Comparison of ENCODE assay signal across 9 mouse cellular contexts in genomic region chr7:25156158-25156648, GRCm38 (mm10). TPM values are rescaled to one million over a fixed set of nuclear protein-coding genes. Genes with fewer than 3 reads are reported as not detected.
DNase-seq lines count a peak whose midpoint lies in the region; ATAC-seq and TF ChIP-seq lines count a peak whose summit lies in the region.
"Had no signal": no experiment of that assay in that cellular context is flagged by ENCODE, and none has a peak within 500 bp of the region (broad histone marks: within the 10 kb centered on the region; RNA-seq: fewer than 3 reads in every experiment).

No protein-coding gene starts in this region.

- ATAC-seq in lung, embryonic 15.5 days (ENCODE audit: borderline replicate concordance, extremely low read depth, low FRiP score, low TSS enrichment), result peak; percentile 7; the same call in 1 of the 2 replicates
- peak; percentile 12; the same call in 1 of the 2 replicates for ATAC-seq in common myeloid progenitor, adult 5-6 weeks (replicated peaks; ENCODE audit: low read depth, poor library complexity, severe bottlenecking)
- ATAC-seq in hindbrain, embryonic 16.5 days, result no peak
- no peak for ATAC-seq in midbrain, embryonic 13.5 days

- WGBS in lung, embryonic 15.5 days, result 15% methylated on average over 14 of the region's 14 CpGs
- 22% methylated on average over 14 of the region's 14 CpGs for WGBS in lung, adult 2 months
- WGBS in hindbrain, embryonic 16.5 days, result 42% methylated on average over 14 of the region's 14 CpGs
- 33% methylated on average over 14 of the region's 14 CpGs for WGBS in midbrain, embryonic 13.5 days

- H3K4me3 ChIP-seq in lung, embryonic 15.5 days, result no peak overlapping the region
- no peak overlapping the region for H3K4me3 ChIP-seq in lung, adult 2 months (replicated peaks; ENCODE audit: extremely low read depth, low read depth, low read length)
- no peak overlapping the region for H3K4me3 ChIP-seq in hindbrain, embryonic 16.5 days (ENCODE audit: low read length)
- peak overlapping the region; percentile 8; the same call in 1 of the 2 replicates for H3K4me3 ChIP-seq in midbrain, embryonic 13.5 days (replicated peaks)

- H3K27ac ChIP-seq in lung, embryonic 15.5 days, result no peak overlapping the region
- no peak overlapping the region for H3K27ac ChIP-seq in hindbrain, embryonic 16.5 days (ENCODE audit: low read depth, low read length)
- H3K27ac ChIP-seq in midbrain, embryonic 13.5 days, result peak overlapping the region; percentile 96; the same call in 1 of the 2 replicates

- TF ChIP-seq CTCF in lung, adult 2 months (IDR thresholded peaks at IDR 0.05; ENCODE audit: insufficient read depth, low read length), result no peak

- no peak for DNase-seq in lung, adult 2 months
- no peak for DNase-seq in right cerebral cortex, postnatal 10 days (ENCODE audit: low spot score in 2 of 2)
- DNase-seq in left cerebral cortex, adult 11 months (ENCODE audit: low spot score), result no peak
- no peak for DNase-seq in layer of hippocampus, postnatal 14 days (ENCODE audit: low spot score in 2 of 2)
- DNase-seq: kidney, adult 18-20 months had no signal

- H3K4me1 ChIP-seq in lung, embryonic 15.5 days, result peaks cover 20% of the 10 kb centered on the region; the same call in 1 of the 2 replicates
- H3K4me1 ChIP-seq in lung, adult 2 months (ENCODE audit: control insufficient read depth, insufficient read depth, low read length), result no peaks in the 10 kb centered on the region
- peaks cover 41% of the 10 kb centered on the region for H3K4me1 ChIP-seq in hindbrain, embryonic 16.5 days (ENCODE audit: control insufficient read depth, insufficient read depth, low read depth, low read length)
- peaks cover 54% of the 10 kb centered on the region for H3K4me1 ChIP-seq in midbrain, embryonic 13.5 days (replicated peaks)

- no peak overlapping the region for H3K4me2 ChIP-seq in lung, embryonic 15.5 days
- 0 out of 2 replicates have a peak overlapping the region, but pooled peaks have one; percentile 22 for H3K4me2 ChIP-seq in hindbrain, embryonic 16.5 days (ENCODE audit: low read length)
- peak overlapping the region; percentile 48 for H3K4me2 ChIP-seq in midbrain, embryonic 13.5 days (replicated peaks)

- H3K9me3 ChIP-seq in lung, embryonic 15.5 days, result no peaks in the 10 kb centered on the region
- no peaks in the 10 kb centered on the region for H3K9me3 ChIP-seq in hindbrain, embryonic 16.5 days (ENCODE audit: control insufficient read depth, low read length)
- no peaks in the 10 kb centered on the region for H3K9me3 ChIP-seq in midbrain, embryonic 13.5 days

- peaks cover 29% of the 10 kb centered on the region for H3K27me3 ChIP-seq in lung, embryonic 15.5 days
- no peaks in the 10 kb centered on the region for H3K27me3 ChIP-seq in hindbrain, embryonic 16.5 days (replicated peaks; ENCODE audit: control insufficient read depth, insufficient read depth, low read length)
- 0 out of 2 replicates have a peak, but pooled peaks cover 3% of the 10 kb centered on the region for H3K27me3 ChIP-seq in midbrain, embryonic 13.5 days

- H3K9ac ChIP-seq in lung, embryonic 15.5 days, result no peak overlapping the region
- H3K9ac ChIP-seq in hindbrain, embryonic 16.5 days (ENCODE audit: low read depth, low read length), result no peak overlapping the region
- peak overlapping the region; percentile 74; the same call in 1 of the 2 replicates for H3K9ac ChIP-seq in midbrain, embryonic 13.5 days (replicated peaks)

- no peak for TF ChIP-seq POLR2A in lung, adult 2 months (IDR thresholded peaks at IDR 0.05; ENCODE audit: borderline replicate concordance, extremely low read depth, low read depth, low read length)

- no peaks in the 10 kb centered on the region for H3K36me3 ChIP-seq in lung, embryonic 15.5 days
- H3K36me3 ChIP-seq in hindbrain, embryonic 16.5 days (ENCODE audit: control insufficient read depth, insufficient read depth, low read length), result no peaks in the 10 kb centered on the region
- 0 out of 2 replicates have a peak, but pooled peaks cover 3% of the 10 kb centered on the region for H3K36me3 ChIP-seq in midbrain, embryonic 13.5 days

RNA-seq across cellular contexts. Expression of gene Pou2f2, which starts 23.3 kb away (rescaled TPM):
- 0.31 and 0.55 TPM in 2 replicates for polyA plus RNA-seq in lung, embryonic 15.5 days (2015; fragmentation: Nextera tagmentation; extraction: Ambion mirVana)
- polyA plus RNA-seq in lung, adult 2 months (2012; rRNA removed), result 6.0 and 6.1 TPM in 2 replicates
- 3.8 and 4.7 TPM in 2 replicates for total RNA-seq in common myeloid progenitor, adult 5-6 weeks (2017)
- polyA plus RNA-seq in hindbrain, embryonic 16.5 days (2015; fragmentation: Nextera tagmentation; extraction: Ambion mirVana), result 19.8 and 28.7 TPM in 2 replicates
- 56.2 and 62.0 TPM in 2 replicates for polyA plus RNA-seq in midbrain, embryonic 13.5 days (2015; fragmentation: Nextera tagmentation; extraction: Ambion mirVana)
- total RNA-seq in layer of hippocampus, postnatal 14 days (2021), result 10 to 100 TPM; 10.1 to 11.4 TPM

Comparison
In these comparisons a context has a peak if more than half of its experiments do, and no peak if none do; other contexts are left out.
1. ATAC-seq: peak in lung, embryonic 15.5 days (single experiment) and common myeloid progenitor, adult 5-6 weeks (single experiment); none in hindbrain, embryonic 16.5 days (single experiment) and midbrain, embryonic 13.5 days (single experiment).